Mouse (Mus musculus) heart, postnatal 25 days (tissue): Measurements from ENCODE around the gene Phb2. TPM values are rescaled to one million over a fixed set of nuclear protein-coding genes. Genes with fewer than 3 reads are reported as not detected.

Experiments
- DNase-seq: peaks from one replicate; pipeline ENCODE4 v3.0.0; 2022; ENCODE audit warnings: low spot score
- intact Hi-C: fragments of 180-260 bp; cut with DNase I; formaldehyde crosslinking; loops from one replicate; pipeline ENCODE4 v1.15.1; 2025
- total RNA-seq, 2 experiments: library from RNA; stranded (reverse); gene quantifications; 2 replicates each; pipeline ENCODE4 v1.2.3; 2021

Gene Phb2
- total RNA-seq, 2 experiments from 2014 or later = 322 to 323 TPM

DNA sequence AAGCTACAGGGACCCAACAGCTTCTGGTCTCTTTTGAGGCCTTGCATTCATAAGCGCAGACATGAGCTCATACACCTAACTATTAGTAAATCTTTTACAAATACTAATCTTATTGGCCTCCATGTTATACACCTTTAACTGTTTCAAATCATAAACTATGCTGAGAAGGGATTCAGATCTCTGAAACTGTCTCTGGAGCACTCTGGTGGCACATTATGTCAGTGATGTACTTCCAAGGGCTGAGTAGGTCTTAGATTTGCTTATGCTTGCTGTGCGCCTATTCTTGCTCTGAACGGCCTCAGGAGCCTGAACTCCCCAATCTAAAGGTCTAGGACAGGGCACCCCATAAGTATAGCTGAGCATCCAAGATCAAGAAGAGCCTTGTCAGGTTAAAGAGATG is 29.7 kb downstream of the Phb2 start:
- intact Hi-C loops = loop anchor here (2.0 kb wide), 2 partner anchors 15 to 79 kb away; partner anchors contain the start of genes Atn1, Gm45234 and Lpcat3
- DNase-seq = no peak

DNA sequence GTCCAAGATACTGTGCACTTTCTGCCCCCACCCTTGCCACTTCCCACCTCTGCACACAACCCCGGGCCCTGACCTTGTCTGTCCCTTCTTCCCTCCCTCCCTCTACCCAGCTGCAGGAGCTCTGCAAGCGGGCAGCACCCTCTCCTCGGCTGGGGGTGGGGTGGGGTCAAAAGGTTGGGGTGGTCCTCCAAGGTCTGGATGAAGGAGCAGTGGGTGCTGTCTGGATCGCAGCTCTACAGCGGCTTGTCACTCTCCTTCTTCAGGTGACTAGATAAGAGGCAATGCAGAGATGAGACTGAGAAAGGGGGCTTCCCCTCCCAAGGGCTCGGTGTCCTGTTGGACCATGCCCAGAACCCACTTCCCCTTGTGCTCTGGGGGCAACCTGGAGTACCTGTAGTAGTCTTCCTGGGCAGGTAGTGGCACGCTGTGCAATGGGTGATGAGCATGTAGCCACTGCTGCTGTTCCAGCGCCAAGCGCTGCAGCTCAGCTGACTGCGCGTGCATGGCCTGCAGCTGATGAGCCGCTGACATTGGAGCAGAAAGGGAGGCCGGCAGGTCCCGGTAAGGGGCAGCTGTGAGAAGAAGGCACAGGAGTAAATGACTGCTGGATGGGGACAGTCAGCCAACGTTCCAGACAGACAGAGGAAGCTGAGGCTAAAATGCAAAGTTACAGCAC is 30.8 kb downstream of the Phb2 start:
- DNase-seq = no peak
- intact Hi-C loops = loop anchor here (2.0 kb wide), 1 partner anchor 14 kb away; the partner anchor contains the start of genes Atn1 and Gm45234

GRCm38 (mm10) chr6:124743647-124744046 is 31.5 kb downstream of the Phb2 start:
- intact Hi-C loops = loop anchor here (2.0 kb wide), 1 partner anchor 13 kb away; the partner anchor contains the start of genes Atn1 and Gm45234
- no peak for DNase-seq

GRCm38 (mm10) chr6:124744755-124745321 is 32.7 kb downstream of the Phb2 start:
- DNase-seq = no peak
- intact Hi-C loops = no loop called here

DNA sequence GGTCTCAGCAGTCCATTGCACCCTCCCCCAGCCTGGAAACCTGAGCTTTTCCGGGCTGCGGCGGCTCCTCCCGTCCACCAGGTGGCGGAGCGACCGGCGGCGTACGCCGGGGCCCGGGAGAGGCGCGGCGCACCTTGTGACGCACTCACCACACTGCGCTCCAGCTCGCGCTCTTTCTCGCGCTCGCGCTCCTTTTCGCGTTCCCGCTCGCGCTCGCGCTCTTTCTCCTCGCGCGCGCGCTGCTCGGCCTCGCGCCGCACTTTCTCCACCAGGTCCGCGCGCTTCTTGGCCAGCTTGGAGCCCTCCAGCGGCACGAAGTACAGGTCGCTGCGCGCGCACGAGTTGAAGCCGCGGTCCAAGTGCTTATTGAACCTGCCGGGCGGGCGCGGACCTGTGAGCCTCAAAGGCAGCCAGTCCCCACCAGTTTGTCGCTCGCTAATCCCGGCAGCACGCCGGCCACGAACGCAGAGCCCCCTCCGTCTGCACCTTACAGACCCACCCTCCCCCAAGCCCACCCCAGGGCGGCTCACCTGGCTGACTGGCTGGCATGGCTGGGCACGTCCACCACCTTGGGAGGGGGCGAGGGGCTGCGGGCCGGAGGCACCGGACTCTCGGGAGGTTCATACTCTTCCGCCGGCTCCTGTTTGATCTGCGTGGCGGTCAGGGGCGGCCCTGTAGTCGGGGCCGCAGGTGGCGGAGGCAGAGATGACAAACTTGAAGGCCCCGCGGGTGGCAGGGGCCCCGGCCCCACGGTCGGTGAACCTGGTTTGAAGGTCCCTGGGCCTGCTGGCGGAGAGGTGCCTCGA is 33.6 kb downstream of the Phb2 start:
- peak; percentile 88 for DNase-seq
- intact Hi-C loops = no loop called here

DNA sequence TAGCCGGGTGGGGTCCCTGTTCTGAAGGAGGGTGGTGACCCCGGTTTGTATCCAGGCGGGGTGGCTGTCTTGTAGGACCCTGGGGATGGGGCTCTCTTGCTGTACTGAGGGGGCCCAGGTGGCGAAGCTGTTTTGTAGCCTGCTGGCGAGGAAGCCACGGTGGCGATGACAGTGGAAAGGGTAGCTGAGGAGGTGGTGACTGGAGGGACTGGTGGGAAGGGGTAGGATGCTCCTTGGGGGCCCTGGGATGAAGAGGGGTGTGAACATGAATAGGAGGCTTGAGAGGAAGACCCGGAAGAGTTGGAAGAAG is 34.1 kb downstream of the Phb2 start:
- DNase-seq = no peak
- intact Hi-C loops = no loop called here

- no peak for DNase-seq
- intact Hi-C loops = no loop called here
Measured at GRCm38 (mm10) chr6:124746654-124747632, 34.8 kb downstream of the Phb2 start.

- no peak for DNase-seq
- intact Hi-C loops = no loop called here
Measured at GRCm38 (mm10) chr6:124750405-124750804, 38.3 kb downstream of the Phb2 start.

DNA sequence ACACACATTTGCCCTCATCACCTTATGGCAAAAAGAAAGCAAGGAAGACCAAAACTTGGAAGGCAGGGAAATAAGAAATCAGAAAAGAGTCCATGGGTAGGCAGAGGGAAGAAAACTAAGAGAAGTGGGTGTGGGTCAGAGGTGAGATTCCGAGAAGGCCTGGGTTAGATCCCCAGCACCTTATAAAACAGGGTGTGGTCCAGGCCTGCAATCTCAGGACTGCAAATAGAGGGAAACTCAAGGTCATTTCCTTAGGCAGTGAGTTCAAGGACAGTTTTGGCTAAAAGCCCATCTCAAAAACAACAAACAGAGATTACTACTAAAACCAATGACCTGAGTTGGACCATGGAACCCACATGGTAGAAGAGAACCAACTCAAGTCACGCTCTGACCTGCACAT is 41.7 kb downstream of the Phb2 start:
- no peak for DNase-seq
- intact Hi-C loops = no loop called here

DNA sequence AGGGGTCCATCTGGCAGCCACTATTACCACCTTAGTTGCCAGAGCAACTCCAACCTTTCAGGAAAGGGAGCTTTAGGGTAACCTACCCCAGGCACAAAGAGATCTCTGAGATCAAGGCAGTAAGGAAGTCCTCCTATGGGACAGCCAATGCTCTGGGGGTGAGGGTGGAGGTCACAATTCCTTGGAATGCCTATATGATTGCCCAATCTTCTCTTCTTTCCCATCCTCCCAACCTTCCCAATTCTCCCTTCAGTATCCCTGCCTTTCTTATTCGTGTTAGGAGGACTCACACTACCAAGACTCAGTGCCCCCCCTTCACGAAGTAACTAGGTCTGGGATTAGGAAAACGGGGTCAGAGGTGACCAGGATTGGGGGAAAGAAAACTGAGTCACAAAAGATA is 43.2 kb downstream of the Phb2 start:
- no peak for DNase-seq
- intact Hi-C loops = loop anchor here (5.0 kb wide), 2 partner anchors 43 to 93 kb away; partner anchors contain the start of genes Emg1, Lpcat3 and Phb2

GRCm38 (mm10) chr6:124755831-124756595 is 43.9 kb downstream of the Phb2 start, which contains the start of the genes Gm45234 and Atn1:
Gene Gm45234 (minus strand): TSS chr6:124756021.
Gene Atn1 (minus strand): TSS chr6:124756524.
- intact Hi-C loops = loop anchor here (2.0 to 5.0 kb wide), 3 partner anchors 13 to 94 kb away; partner anchors contain the start of genes Emg1, Lpcat3 and Phb2
- peak; percentile 60 for DNase-seq

- DNase-seq = peak; percentile 75
- intact Hi-C loops = loop anchor here (2.0 to 5.0 kb wide), 3 partner anchors 14 to 94 kb away; partner anchors contain the start of genes Emg1, Lpcat3 and Phb2
Measured at GRCm38 (mm10) chr6:124756652-124757350, 44.7 kb downstream of the Phb2 start.

- intact Hi-C loops = loop anchor here (2.0 to 5.0 kb wide), 3 partner anchors 15 to 95 kb away; partner anchors contain the start of genes Emg1, Lpcat3 and Phb2
- no peak for DNase-seq
Measured at GRCm38 (mm10) chr6:124757351-124757880, 45.3 kb downstream of the Phb2 start.

- DNase-seq = no peak
- intact Hi-C loops = loop anchor here (2.0 to 5.0 kb wide), 4 partner anchors 15 to 245 kb away; partner anchors contain the start of genes C1ra, Emg1, Lpcat3 and Phb2
Measured at GRCm38 (mm10) chr6:124757909-124758848, 46.0 kb downstream of the Phb2 start.

DNA sequence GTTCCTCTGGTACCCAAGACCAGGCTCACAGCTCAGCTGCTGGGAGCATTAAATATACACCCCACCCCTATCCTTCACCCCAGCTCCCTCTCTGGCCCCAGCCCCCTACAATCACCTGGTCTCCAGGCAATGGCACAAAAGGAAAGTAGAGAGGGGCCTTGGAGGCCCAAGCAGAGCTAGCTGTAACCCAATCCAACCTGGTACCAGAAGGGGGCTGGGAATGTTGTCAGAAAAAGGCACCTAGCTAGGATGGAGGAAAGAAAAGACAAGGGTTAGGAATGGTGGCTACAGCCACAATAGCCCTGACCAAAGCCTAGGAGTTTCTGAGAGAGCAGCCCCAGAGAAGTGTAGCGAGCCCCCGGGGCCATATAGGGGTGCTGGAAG is 46.7 kb downstream of the Phb2 start:
- DNase-seq = no peak
- intact Hi-C loops = loop anchor here (1.0 to 5.0 kb wide), 5 partner anchors 47 to 246 kb away; partner anchors contain the start of genes C1ra, C1rb, Emg1 and Lpcat3

GRCm38 (mm10) chr6:124759259-124759658 is 47.1 kb downstream of the Phb2 start:
- DNase-seq = peak; percentile 57
- intact Hi-C loops = loop anchor here (1.0 to 5.0 kb wide), 5 partner anchors 47 to 246 kb away; partner anchors contain the start of genes C1ra, C1rb, Emg1 and Lpcat3
